Mouse (Mus musculus): ENCODE measurements around the gene Eif2a. TPM values are rescaled to one million over a fixed set of nuclear protein-coding genes. Genes with fewer than 3 reads are reported as not detected.

Gene Eif2a
- polyA plus RNA-seq, 1 experiment = 196 TPM

GRCm38 (mm10) chr3:58593623-58594022 is 68.0 kb downstream of the Eif2a start:
- Histone ChIP-seq H3K27me3 (ENCODE audit: control insufficient read depth, insufficient read depth, low read length, poor library complexity, severe bottlenecking) (no peaks in the 10 kb centered on the region), H3K4me3 (ENCODE audit: low read depth, low read length) (no peak overlapping the region), H3K9me3 (replicated peaks; ENCODE audit: control insufficient read depth, insufficient read depth, low read length, poor library complexity, severe bottlenecking) (peaks cover 4% of the 10 kb centered on the region; the same call in 1 of the 2 replicates), H3K9ac (ENCODE audit: low read depth, poor library complexity, severe bottlenecking) (no peak overlapping the region), H3K27ac (ENCODE audit: insufficient read depth, low read length) (no peak overlapping the region), H3K36me3 (ENCODE audit: control insufficient read depth, insufficient read depth, low read length, poor library complexity, severe bottlenecking) (peaks cover 23% of the 10 kb centered on the region), H3K4me1 (ENCODE audit: control insufficient read depth, insufficient read depth, low read length) (no peaks in the 10 kb centered on the region)
- TF ChIP-seq EP300 (IDR thresholded peaks at IDR 0.05; ENCODE audit: insufficient read depth, low read depth, low read length) (no peak), CTCF (IDR thresholded peaks at IDR 0.05; ENCODE audit: low read depth, low read length) (no peak), POLR2A (IDR thresholded peaks at IDR 0.05; ENCODE audit: insufficient read depth, low read length) (no peak)

Other genes starting within 250 kb of the Eif2a start
- 29.6 and 33.4 TPM in 2 replicates for gene Tsc22d2, start 111.1 kb upstream of the Eif2a start, polyA plus RNA-seq (2011; ENCODE audit: insufficient read depth, insufficient read length, low read depth, missing spikeins)
- 47.4 and 48.0 TPM in 2 replicates for gene Serp1, start 71 bp downstream of the Eif2a start, polyA plus RNA-seq (2011; ENCODE audit: insufficient read depth, insufficient read length, low read depth, missing spikeins)
- 121 and 134 TPM in 2 replicates for gene Selenot, start 50.8 kb downstream of the Eif2a start, polyA plus RNA-seq (2011; ENCODE audit: insufficient read depth, insufficient read length, low read depth, missing spikeins)
- gene Erich6, start 111.4 kb downstream of the Eif2a start, polyA plus RNA-seq (2011; ENCODE audit: insufficient read depth, insufficient read length, low read depth, missing spikeins) = not detected in 2 replicates
- gene Siah2, start 166.6 kb downstream of the Eif2a start, polyA plus RNA-seq (2011; ENCODE audit: insufficient read depth, insufficient read length, low read depth, missing spikeins) = 7.1 and 8.9 TPM in 2 replicates